Mouse (Mus musculus) E14TG2a.4 (cell line): Measurements from ENCODE around the gene Lrrc8e.
A peak's percentile ranks its signal among the peaks of the same experiment; 100 is the strongest.

Experiments used
- CTCF ChIP-seq: conservative IDR thresholded peaks from 2 replicates; pipeline ENCODE4 v1.5.1; 2014; ENCODE audit warnings: low read length
- NANOG ChIP-seq: IDR thresholded peaks from 2 replicates; pipeline ENCODE4 v1.6.1; 2014; ENCODE audit warnings: borderline replicate concordance, low read length, mixed read lengths
- POU5F1 ChIP-seq: IDR thresholded peaks from 2 replicates; pipeline ENCODE4 v1.6.1; 2014; ENCODE audit warnings: low read length, borderline replicate concordance

DNA sequence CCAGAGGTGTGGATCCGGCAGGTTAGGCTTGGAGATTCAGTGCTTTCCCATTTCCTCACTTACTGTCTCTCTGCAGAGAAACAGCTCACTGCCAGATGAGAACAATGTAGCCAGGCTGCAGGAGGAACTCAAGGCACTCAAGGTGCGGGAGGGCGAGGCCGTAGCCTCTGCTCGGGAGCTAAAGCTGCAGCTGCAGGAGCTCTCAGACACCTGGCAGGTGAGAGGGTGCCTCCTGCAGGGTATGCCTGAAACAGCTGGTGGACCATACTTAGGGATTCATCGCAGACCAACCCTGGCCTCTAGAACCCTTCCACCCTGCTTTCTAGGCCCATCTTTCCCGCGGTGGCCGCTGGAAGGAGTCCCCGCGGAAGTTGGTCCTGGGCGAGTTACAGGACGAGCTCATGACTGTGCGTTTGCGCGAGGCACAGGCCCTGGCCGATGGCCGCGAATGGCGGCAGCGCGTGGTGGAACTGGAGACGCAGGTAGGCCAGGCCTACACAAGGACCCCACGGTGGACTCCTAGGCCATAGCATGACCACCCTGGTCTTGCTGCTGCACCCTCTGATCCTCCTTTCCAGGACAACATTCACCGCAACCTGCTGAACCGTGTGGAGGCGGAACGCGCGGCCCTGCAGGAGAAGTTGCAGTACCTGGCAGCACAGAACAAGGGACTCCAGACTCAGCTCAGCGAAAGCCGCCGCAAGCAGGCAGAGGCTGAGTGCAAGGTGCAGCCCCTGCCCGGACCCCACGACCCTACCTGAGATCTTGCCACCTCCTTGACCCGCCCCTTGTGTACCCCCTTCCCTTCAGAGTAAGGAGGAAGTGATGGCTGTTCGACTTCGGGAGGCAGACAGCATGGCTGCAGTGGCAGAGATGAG lies 21.1 kb upstream of the Lrrc8e start:
- TF ChIP-seq CTCF = peak; percentile 15
- TF ChIP-seq POU5F1 = no peak
- no peak for TF ChIP-seq NANOG
